ENCODE assay signal across 20 mouse cellular contexts in the genomic region with DNA sequence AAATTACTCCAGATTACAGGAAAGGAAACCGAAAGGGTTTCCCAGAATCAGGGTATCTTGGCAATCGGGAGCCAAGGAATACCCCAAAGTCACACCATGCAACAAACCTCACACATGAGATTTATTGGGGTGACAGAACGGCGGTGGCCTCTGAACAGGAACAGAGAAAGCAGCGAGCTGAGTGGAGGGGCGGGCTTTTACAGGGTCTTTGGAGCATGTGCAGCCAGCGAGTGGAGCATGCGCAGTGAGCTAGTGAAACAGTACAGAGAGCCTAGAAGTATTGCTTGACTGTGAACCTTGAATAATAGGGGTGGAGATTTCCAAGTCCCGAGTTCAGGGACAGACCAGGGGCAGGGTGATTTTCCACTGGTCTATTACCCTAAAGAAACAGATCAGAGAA. TPM values are rescaled to one million over a fixed set of nuclear protein-coding genes. Genes with fewer than 3 reads are reported as not detected.
"Had no signal": no experiment of that assay in that cellular context is flagged by ENCODE, and none has a peak within 500 bp of the region (broad histone marks: within the 10 kb centered on the region; RNA-seq: fewer than 3 reads in every experiment).

No protein-coding gene starts in this region.

- DNase-seq: kidney, postnatal 14 days; kidney, postnatal 4 days; left cerebral cortex, postnatal 4 days; liver, postnatal 0 days; lung, embryonic 14.5 days; right cerebral cortex, adult 18-20 months; right cerebral cortex, postnatal 14 days; right cerebral cortex, postnatal 4 days; spleen, adult 18-20 months; thymus, postnatal 25 days had no signal

RNA-seq across cellular contexts. Expression of a gene that starts 3.2 kb away (rescaled TPM):
- total RNA-seq: layer of hippocampus, postnatal 14 days; left cerebral cortex, postnatal 14 days; left cerebral cortex, postnatal 4 days had no signal
- polyA plus RNA-seq: macrophage; neural tube, embryonic 15.5 days had no signal

RNA-seq across cellular contexts. Expression of a gene that starts 26.2 kb away (rescaled TPM):
- total RNA-seq: layer of hippocampus, adult 18-20 months; layer of hippocampus, postnatal 14 days had no signal
- polyA plus RNA-seq: limb, embryonic 12.5 days; liver, embryonic 11.5 days; liver, postnatal 0 days; lung, embryonic 14.5 days; macrophage; midbrain, embryonic 12.5 days; neural tube, embryonic 12.5 days; neural tube, embryonic 15.5 days; stomach, embryonic 15.5 days had no signal
